ENCODE assay signal across 18 mouse cellular contexts in the genomic region with DNA sequence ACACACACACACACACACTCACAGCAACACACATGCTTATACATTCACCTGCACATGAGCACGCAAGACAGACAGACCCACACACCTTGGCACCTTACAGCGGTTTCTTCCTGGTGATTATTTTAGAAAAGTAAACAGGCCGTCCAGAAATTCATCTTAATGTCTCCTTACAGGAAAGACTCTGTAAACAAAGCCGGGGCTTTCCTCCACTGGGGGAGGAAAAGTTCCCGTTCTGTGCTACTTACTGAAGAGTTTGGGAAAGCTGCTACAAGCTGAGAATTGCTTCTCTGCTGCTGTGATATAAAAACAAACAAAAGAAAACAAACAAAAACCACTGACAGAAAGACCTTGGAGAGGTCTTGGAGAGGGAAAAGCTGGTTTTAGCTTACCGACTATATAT. TPM values are rescaled to one million over a fixed set of nuclear protein-coding genes. Genes with fewer than 3 reads are reported as not detected.
"Had no signal": no experiment of that assay in that cellular context is flagged by ENCODE, and none has a peak within 500 bp of the region (broad histone marks: within the 10 kb centered on the region; RNA-seq: fewer than 3 reads in every experiment).

No protein-coding gene starts in this region.

- H3K27me3 ChIP-seq: liver, embryonic 15.5 days; midbrain, embryonic 12.5 days; neural tube, embryonic 13.5 days had no signal

- DNase-seq: kidney, adult 9 months; kidney, postnatal 10 days; kidney, postnatal 4 days; right cerebral cortex, postnatal 14 days; thymus, adult 2 months; thymus, postnatal 4 days had no signal

- H3K4me3 ChIP-seq: layer of hippocampus, adult 2 months; limb, embryonic 10.5 days; liver, embryonic 15.5 days; megakaryocyte, embryonic 14.5 days; midbrain, embryonic 12.5 days; neural tube, embryonic 13.5 days had no signal

- H3K4me1 ChIP-seq: limb, embryonic 10.5 days; liver, embryonic 15.5 days; megakaryocyte, embryonic 14.5 days; midbrain, embryonic 12.5 days; neural tube, embryonic 13.5 days had no signal

- H3K27ac ChIP-seq: limb, embryonic 10.5 days; liver, embryonic 15.5 days; macrophage; midbrain, embryonic 12.5 days; neural tube, embryonic 13.5 days had no signal

- ATAC-seq: hindbrain, embryonic 16.5 days; inflammation-experienced regulatory T-cells, adult 6 months; intestine, postnatal 0 days; midbrain, embryonic 16.5 days had no signal

- H3K9ac ChIP-seq: liver, embryonic 15.5 days; midbrain, embryonic 12.5 days; neural tube, embryonic 13.5 days had no signal

- H3K36me3 ChIP-seq: limb, embryonic 10.5 days; liver, embryonic 15.5 days; midbrain, embryonic 12.5 days; neural tube, embryonic 13.5 days had no signal

- H3K9me3 ChIP-seq: limb, embryonic 10.5 days; liver, embryonic 15.5 days; megakaryocyte, embryonic 14.5 days; midbrain, embryonic 12.5 days; neural tube, embryonic 13.5 days had no signal

- H3K4me2 ChIP-seq: liver, embryonic 11.5 days; liver, embryonic 15.5 days; midbrain, embryonic 12.5 days; neural tube, embryonic 13.5 days had no signal

RNA-seq across cellular contexts. Expression of a gene that starts 34.8 kb away (rescaled TPM):
- polyA plus RNA-seq: hindbrain, embryonic 16.5 days; intestine, postnatal 0 days; limb, embryonic 10.5 days; liver, embryonic 11.5 days; liver, embryonic 15.5 days; macrophage; midbrain, embryonic 12.5 days; midbrain, embryonic 16.5 days had no signal
